Mouse (Mus musculus) left cerebral cortex, adult 11 months (tissue): ENCODE results near the gene Zfpl1.
A peak's percentile ranks its signal among the peaks of the same experiment; 100 is the strongest.
"Not testable (repeated sequence)": the region's sequence is repeated elsewhere in the genome, so short reads cannot be mapped to it uniquely, and the experiment has no call there.

Source experiments
- DNase-seq: peaks from one replicate; pipeline ENCODE4 v3.0.0; 2022; ENCODE audit warnings: low spot score

Zfpl1 gene

DNA sequence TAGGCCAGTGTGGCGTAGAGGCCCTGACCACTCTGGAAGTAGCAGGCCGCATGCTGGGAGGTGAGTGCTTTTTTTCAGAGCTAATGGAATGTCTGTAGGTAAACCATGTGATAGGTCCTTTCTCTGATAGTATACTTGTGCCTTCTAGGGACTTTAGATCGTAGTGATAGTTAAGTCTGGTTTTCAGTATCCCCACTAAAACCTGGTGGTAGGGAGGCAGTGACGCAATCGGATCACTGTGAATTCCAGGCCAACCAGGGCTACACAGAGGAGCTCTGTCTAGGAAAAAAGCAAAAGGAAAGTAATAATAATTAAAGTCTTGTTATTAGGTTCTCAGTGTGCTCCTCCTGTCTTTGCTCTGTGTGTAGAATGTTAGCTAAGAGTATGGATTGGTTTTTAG, 26.2 kb downstream of the Zfpl1 start:
- no peak for DNase-seq

DNA sequence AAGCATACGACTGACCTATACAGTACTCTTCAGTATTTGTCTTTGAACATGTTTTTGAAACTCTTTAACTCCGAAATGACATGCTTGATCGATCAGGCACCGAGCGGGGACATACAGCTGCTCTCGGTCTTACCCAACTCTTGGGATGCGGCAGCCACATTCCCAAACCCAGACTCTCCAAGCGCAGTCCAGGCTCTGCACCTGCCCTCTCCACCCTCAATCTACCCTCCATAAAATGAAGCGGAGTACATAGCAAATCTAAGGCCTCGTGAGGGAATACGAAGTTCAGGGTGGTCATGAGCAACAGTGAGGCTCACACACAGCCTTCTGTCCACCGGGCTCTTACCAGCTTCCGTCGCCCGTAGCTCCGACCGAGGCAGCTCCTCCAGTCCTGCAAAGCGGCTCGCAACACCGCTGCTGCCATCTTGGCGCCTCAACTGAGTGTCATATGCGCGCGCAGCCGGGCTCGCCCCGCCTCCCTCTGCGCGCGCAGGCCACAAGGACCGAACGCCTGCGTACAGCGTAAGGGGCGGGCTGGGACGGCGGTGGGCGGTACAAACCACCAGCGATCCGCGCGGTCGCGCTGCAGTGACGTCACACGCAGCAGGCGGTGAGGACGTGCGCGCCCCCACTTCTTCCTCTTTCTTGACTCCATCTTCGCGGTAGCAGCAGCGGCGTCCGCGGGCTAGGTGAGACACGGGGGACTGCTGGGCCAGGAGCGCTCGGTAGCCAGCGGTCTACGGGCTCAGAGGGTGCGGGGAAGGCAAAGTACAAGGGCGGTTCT, 27.3 kb downstream of the Zfpl1 start, which contains the start of the genes Mrpl49 and Fau:
Mrpl49 (minus strand) TSS at position 473 of the 784 bp plus-strand sequence.
Fau (plus strand) TSS at position 532 of the 784 bp plus-strand sequence.
- DNase-seq: peak; percentile 95

DNA sequence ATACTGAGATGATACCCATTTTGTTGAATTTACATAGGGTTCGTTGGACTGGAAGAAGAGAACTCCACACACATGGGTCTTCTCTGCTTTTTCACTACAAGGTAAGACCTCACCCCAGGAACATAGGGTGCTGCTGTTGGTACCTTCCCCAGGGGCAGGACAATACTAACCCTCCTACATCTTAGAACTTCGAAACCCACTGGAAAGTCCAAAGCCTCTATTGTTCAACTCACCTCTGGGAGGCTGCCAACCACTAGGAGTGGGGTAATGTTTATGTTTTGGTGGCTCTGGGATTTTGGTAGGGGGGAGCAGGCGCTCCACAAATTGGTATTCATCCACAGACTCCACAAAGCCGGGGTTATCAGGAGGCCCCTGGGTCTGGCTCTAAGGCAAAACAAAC, 28.1 kb downstream of the Zfpl1 start:
- no peak for DNase-seq

DNA sequence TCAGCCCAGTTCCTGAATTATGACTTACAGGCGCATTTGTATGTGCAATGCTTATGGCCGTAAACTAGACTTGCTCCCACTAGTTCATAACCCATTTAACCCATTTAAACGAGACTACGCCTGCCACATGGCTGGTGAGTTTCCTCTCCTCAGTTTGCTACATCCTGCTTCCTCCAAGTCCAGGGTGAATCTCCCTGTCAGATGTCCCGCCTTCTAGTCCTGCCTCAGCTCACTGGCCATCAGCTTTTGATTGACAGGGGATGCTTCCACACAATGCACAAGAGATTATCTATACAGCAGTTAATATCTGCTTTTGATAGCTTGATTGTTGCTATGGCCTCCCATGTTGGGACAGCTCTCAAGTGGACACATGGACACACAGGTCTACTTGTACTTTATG, 30.5 kb downstream of the Zfpl1 start:
- DNase-seq: no peak

DNA sequence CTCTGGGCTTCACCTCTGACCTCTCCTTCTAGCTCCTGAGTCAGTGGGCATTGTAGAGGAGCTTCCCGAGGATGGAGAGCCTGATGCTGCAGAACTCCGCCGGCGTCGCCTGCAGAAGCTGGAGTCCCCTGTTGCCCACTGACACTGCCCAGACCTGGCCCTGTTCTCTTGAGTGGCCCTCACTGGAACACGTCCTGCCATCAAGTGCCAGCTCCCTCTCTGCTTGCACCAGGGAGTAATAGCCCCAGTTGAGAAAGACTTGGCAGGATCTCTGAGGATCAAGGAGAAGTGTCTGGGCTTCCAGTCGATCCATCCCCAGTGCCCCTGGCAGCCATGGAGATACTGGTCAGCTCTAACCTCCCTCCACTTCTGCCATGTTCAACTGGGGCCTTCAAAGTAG, 32.2 kb downstream of the Zfpl1 start:
- no peak for DNase-seq

DNA sequence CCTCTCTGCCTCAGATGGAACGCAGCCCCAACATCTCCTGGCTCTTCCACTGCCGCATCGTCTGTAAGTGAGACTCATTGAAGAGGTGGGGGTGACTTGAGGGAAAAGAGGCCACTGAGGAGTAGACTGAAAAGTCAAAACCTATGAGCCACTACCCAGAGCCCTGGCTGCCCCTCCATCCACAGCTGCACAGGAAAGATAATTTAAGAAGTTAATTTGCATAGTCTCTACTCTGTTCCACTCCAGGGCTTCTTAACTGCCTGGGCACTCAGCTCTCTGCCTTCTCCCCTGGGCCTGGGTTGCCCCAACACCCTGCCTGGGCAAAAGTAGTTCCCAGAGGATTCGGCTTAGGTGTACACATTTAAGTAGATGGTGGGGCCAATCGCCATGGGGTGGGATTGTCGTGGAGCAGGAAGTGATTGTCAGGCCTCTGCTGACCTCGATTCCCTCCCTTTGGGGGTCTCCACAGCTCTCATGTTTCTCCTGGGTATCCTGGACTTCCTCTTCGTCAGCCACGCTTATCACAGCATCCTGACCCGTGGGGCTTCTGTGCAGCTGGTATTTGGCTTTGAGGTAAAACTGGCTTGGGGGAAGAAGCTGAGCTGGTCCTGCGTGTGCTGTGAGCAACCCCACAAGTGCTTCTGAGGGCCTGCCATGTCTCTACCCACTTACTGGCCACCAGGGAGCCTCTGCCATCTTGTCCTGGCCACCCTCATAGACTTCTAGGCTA, 35.9 kb downstream of the Zfpl1 start:
- no peak for DNase-seq

DNA sequence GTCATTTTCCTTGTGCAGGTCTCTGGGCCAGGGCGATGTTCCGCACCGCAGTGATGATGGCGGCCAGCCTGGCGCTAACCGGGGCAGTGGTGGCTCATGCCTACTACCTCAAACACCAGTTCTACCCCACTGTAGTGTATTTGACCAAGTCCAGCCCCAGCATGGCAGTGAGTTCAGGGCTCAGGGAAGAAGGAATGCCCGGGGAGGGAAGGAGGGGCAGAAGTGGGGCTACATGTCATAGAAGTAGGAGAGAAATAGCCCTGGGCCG, 36.9 kb downstream of the Zfpl1 start:
- no peak for DNase-seq

DNA sequence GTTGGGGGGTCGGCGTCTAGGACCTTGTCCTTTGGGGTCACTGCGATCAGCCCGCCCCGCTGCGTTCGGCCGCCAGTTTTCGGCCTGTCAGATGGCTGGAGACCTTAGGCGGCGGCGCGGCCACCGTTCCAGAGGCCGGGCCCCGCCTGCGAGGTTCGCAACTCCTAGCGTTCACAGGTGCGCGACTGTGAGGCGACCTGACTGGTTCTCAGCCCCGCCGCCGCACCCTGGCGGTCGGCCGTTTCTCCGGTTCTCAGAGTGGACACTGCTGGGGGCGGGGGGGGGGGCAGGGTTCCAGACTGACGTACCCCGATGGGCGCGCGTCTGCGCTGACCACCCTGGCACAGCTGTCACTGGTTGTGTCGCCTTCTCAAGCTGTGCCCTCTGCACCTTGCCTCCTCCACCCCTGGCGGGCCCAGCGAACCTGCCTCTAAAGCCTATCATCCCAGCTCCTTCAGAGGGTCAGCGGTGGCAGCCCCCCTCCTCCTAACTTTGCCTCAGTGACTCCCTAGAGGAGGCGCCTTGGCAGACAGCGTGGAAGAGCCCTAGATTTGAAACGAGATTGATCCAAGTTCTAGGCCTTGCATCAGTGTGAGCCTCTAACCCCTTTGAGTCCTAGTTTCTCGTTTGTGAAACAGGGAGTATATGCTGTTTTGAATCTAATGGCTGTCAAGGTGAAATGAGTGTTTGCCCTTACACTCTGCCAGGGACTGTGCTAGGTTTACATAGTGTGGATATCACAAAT, 37.4 kb downstream of the Zfpl1 start:
- DNase-seq: no peak

DNA sequence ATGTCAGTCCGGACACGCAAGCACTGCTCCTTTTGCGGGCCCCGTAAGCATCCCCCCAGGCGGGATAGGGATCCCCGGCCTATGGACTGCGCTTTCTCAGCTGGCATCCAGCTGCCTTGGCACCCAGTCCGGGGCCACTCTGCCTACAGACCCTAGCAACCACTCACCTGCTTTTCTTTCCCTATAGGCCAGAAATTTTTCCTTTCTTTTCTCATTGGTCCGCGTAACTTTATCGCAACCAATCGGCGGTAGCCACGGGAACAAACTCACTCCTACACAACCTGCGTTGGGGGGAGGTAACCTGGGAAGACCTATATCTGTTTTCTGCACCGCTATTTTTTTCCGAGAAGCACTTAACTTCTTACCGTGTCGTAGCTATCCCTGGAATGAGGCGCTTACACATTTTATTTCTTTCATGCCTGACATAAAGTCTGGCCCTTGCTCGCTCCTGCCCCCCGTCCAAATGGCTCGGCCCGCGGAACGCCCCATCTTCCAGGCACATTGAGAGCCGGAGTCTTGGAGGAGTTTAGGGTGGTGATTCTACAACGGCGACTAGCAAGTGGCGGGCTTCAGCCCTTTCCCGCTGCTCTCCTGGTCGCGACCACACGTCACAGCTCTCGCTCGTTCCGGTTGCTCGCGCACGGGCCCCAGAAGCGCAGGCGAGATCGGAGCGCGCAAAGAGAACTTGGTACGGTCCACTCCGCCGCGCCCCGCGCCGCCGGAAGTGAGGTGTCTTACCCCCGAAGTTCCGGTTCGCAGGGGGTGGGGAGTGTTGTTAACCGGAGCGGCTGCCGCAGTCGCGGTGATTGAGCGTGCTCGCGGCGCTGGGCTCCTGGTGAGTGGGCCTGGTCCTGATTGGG, 38.2 kb downstream of the Zfpl1 start, which contains the start of gene Syvn1:
Syvn1 (plus strand) TSS at position 283 of the 860 bp plus-strand sequence.
- peak; percentile 90 for DNase-seq

DNA sequence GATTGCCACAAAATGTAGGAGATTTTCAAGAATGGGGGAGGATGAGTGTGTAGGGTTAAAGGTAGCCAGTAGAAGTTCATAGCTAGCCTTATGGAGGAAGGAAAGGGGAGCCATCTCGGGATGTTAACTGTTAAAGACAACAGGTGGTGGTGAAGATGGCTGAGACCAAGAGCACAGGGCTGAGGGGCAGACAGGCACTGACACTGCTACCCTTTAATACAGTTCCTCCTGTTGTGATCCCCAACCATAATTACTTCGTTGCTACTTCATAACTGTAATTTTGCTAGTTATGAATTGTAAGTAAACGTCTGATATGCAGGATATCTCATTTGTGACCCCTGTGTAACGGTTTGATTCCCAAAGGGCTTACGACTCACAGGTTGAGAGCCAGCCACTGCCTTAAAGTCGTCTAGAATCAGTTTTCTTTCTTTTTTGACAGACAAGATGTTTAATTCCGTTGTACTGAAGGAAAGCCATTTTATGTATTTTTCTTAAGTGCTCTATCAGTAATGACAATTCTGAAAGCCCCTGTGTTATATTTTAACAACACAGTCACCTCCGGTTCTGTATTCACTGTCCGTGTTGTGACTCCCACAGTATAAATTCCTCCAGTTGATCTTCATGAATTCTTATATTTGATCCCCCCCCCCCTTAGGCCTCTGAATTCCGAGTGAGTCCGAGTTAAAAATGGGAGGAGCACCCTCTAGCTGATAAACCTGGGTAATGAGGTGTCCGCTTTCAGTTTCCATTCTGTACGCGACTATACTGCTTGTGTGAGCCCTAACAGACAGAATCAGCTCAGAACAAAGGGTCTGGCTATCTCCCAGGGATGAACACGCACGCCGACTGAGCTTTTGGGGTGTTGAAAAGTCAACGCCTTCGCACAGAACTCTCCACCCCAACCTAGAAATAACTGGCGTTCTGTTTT, 39.1 kb downstream of the Zfpl1 start:
- DNase-seq: no peak

DNA sequence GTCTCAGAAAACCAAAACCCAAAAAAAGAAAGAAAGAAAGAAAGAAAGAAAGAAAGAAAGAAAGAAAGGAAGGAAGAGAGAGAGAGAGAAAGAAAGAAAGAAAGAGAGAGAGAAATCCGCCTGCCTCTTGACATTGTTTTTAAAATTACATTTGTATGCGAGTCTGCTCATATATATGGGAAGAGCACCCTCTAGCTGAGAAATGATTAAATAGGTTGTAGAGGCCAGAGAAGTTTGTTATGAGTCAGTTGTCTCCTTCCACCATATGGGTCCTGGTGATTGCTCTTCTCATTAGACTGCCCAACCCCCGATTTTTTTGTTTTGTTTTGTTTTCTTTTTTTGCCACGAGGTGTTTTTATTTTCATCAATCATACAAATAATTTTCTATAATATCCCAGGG, 40.7 kb downstream of the Zfpl1 start:
- DNase-seq: not testable (repeated sequence)

DNA sequence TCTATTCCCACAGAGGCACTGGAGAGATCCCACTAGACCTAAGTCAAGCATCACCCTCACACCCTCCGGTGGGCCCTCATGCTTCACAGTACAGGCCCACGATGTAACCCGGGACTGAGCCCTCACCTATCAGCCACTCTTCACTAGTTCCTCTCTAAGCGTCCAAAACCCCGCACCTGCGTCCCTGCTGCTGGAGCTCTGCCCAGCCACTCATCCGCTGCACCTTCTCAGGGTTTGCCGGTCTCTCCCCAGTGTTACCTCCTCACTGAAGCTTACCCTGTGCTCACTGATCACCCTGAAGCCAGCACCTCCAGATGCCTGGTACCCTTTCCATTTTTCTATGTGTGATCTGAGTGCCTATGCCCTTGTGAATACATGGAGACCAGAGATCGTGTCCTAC, 42.5 kb downstream of the Zfpl1 start:
- DNase-seq: no peak

DNA sequence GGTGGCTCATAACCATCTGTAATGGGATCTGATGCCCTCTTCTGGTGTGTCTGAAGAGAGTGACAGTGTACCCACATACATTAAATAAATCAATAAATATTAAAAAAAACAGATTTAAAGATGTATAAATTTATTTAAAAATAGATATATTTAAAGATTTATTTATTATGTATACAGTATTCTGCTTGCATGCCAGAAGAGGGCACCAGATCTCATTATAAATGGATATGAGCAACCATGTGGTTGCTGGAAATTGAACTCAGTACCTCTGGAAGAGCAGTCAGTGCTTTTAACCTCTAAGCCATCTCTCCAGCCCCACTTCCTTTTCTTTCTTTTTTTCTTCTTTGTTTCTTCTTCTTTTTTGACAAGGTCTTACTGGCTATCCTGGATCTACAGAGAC, 44.8 kb downstream of the Zfpl1 start:
- no peak for DNase-seq

DNA sequence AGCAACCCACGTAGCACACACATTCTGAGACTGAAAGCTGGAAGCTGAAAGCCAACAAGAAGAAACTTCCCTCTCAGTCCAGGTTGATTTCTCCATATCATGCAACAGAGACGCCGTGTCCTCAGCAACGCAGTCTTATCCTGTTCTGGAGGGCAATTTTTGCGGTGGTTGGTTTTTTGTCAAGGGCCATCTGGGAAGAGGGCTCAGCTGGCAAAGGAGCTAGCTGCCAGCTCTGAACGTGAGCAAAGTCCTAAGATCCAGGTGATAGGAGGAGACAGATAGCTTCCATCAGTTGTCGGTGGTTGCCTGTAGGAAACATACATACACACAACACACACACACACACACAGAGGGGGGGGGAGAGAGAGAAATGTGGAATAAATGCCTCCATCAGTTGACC, 46.4 kb downstream of the Zfpl1 start:
- no peak for DNase-seq

DNA sequence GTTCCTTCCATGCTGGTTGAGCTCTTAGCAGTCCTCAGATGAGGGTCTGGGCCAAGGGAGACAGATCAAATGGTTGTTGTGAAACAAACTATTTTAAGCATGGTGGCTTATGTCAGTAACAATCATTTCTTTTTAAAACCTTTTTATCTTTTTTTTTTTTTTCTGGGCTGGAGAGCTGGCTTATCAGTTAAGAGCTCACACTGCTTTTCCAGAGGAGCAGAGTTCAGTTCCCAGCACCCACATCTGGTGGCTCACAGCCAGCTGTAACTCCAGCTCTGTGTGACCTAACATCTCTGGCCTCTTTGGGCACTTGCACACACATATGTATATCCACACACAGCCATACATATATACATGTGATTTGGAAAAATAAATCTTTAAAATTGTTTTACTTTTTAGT, 47.1 kb downstream of the Zfpl1 start:
- no peak for DNase-seq

DNA sequence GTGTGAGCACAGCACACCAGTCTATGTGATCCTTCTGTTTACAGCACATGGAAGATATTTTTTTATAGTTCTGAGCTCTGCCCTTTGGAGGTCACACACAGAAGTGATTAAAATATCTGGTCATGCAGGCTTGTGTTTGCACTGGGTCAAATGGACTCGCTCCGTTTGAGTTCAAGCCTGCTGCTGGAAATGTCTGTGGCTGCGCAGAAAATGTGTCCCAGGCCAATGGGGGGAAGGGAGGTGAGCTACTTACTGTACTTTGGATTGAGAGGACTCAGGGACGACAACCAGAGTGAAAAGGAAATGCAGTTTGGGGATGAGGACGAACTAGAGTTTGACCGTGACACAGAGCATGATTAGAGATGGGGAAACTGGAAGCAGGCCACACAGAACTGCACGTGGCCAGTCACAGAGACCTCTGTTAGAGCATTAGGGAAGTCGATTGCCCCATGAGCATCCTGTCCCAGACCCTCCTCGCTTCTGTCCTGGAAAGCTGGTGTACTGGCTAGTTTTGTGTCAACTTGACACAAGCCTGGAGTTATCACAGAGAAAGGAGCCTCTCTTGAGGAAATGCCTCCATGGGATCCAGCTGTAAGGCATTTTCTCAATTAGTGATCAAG, 48.7 kb downstream of the Zfpl1 start:
- no peak for DNase-seq
